Mouse (Mus musculus): Measurements from ENCODE around the gene 5730522E02Rik. TPM values are rescaled to one million over a fixed set of nuclear protein-coding genes. Genes with fewer than 3 reads are reported as not detected.

5730522E02Rik gene
- polyA plus RNA-seq, 1 experiment from 2014 or later = 14.6 TPM

GRCm38 (mm10) chr11:25770991-25771568 lies 439.5 kb downstream of the 5730522E02Rik start:
- Histone ChIP-seq H3K27me3 (replicated peaks; ENCODE audit: control insufficient read depth, insufficient read depth, low read length) (no peaks in the 10 kb centered on the region), H3K27ac (ENCODE audit: low read depth, low read length) (no peak overlapping the region), H3K4me3 (ENCODE audit: low read depth, low read length) (no peak overlapping the region), H3K9ac (ENCODE audit: low read length) (no peak overlapping the region), H3K36me3 (ENCODE audit: control insufficient read depth, insufficient read depth, low read length) (no peaks in the 10 kb centered on the region), H3K9me3 (replicated peaks; ENCODE audit: control insufficient read depth, low read length) (no peaks in the 10 kb centered on the region), H3K4me2 (ENCODE audit: low read length) (no peak overlapping the region), H3K4me1 (ENCODE audit: control insufficient read depth, insufficient read depth, low read length) (peaks cover 5% of the 10 kb centered on the region)
- no peak for ATAC-seq
- DNase-seq (ENCODE audit: low spot score) = peak; percentile 22
- 80% methylated on average over 3 of the region's 3 CpGs for WGBS

GRCm38 (mm10) chr11:25767584-25768333 lies 442.8 kb downstream of the 5730522E02Rik start:
- Histone ChIP-seq H3K4me3 (ENCODE audit: low read depth, low read length) (no peak overlapping the region), H3K36me3 (ENCODE audit: control insufficient read depth, insufficient read depth, low read length) (no peaks in the 10 kb centered on the region), H3K9me3 (replicated peaks; ENCODE audit: control insufficient read depth, low read length) (no peaks in the 10 kb centered on the region), H3K27ac (ENCODE audit: low read depth, low read length) (no peak overlapping the region), H3K4me2 (ENCODE audit: low read length) (no peak overlapping the region), H3K9ac (ENCODE audit: low read length) (no peak overlapping the region), H3K4me1 (ENCODE audit: control insufficient read depth, insufficient read depth, low read length) (peaks cover 5% of the 10 kb centered on the region), H3K27me3 (replicated peaks; ENCODE audit: control insufficient read depth, insufficient read depth, low read length) (no peaks in the 10 kb centered on the region)
- 15% methylated on average over 5 of the region's 5 CpGs for WGBS
- DNase-seq (ENCODE audit: low spot score) (peak; percentile 50), ATAC-seq (peak; percentile 58)

DNA sequence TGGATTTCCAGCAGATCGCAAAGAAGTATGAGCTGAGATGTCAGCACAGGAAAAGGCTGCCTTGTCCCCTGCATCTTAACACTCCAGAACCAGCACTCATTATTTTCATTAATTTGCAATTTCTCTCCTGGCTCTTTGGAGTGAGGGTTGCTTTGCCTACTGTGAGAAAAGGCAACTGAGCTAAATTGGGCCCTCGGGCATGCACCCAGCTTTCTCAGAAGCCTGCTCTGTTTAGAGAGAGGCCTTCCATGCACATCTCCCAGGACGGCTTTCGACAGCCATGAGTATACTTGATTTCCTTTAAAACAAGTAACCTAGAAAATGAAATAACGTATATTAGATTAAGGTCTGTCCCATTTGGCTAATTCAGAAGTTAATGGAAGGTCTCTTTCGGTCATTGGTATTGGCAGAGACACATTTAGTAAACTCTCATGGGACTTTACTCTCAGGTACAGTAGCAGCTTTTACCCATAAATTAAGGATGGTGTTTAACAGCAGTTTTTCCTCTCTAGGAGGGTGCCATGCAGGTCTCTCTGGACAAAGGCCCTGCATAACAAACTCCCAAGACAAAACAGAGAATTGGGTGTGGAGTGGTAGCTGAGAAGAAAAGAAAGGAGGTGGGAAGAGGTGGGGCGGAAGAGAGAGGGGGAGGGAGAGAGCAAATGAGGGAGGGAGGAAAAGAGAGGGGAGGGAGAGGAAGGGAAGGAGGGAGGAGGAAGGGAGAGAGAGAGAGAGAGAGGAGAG lies 457.2 kb downstream of the 5730522E02Rik start:
- no peak overlapping the region for H3K4me2 ChIP-seq (ENCODE audit: low read length)
- peak overlapping the region; percentile 52; the same call in 1 of the 2 replicates for H3K27ac ChIP-seq (ENCODE audit: low read depth, low read length)
- 55% methylated on average over 7 of the region's 7 CpGs for WGBS
- DNase-seq (ENCODE audit: low spot score) (peak; percentile 64), ATAC-seq (peak; percentile 60; the same call in 1 of the 2 replicates)
- H3K27me3 ChIP-seq (replicated peaks; ENCODE audit: control insufficient read depth, insufficient read depth, low read length) = no peaks in the 10 kb centered on the region
- peaks cover 7% of the 10 kb centered on the region; the same call in 1 of the 2 replicates for H3K4me1 ChIP-seq (ENCODE audit: control insufficient read depth, insufficient read depth, low read length)
- no peak overlapping the region for H3K4me3 ChIP-seq (ENCODE audit: low read depth, low read length)
- H3K9me3 ChIP-seq (replicated peaks; ENCODE audit: control insufficient read depth, low read length) = no peaks in the 10 kb centered on the region
- H3K36me3 ChIP-seq (ENCODE audit: control insufficient read depth, insufficient read depth, low read length) = no peaks in the 10 kb centered on the region
- no peak overlapping the region for H3K9ac ChIP-seq (ENCODE audit: low read length)

DNA sequence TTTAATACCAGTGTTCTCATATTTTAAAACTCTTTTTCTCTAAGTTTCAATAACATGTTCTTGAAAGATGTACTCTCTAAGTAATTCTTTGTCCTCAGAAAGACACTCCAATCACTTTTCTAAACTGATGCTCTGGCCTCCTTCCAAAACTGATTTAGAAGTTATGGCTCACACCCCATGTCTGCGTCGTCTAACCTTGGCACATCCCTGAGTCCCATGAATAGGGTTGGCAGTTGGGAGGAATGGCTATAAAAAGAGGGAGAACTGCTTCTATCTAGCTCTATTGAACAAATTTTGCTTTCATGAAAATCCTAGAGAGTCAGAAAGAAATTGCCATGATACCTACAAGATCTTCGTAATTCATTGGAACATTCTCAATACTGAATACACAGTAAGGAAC lies 458.1 kb downstream of the 5730522E02Rik start:
- H3K4me2 ChIP-seq (ENCODE audit: low read length) = no peak overlapping the region
- H3K27ac ChIP-seq (ENCODE audit: low read depth, low read length) = no peak overlapping the region
- ATAC-seq = peak; percentile 70; the same call in 1 of the 2 replicates
- no peak overlapping the region for H3K4me3 ChIP-seq (ENCODE audit: low read depth, low read length)
- 49% methylated on average over 3 of the region's 3 CpGs for WGBS
- no peak overlapping the region for H3K9ac ChIP-seq (ENCODE audit: low read length)
- no peaks in the 10 kb centered on the region for H3K9me3 ChIP-seq (replicated peaks; ENCODE audit: control insufficient read depth, low read length)
- H3K36me3 ChIP-seq (ENCODE audit: control insufficient read depth, insufficient read depth, low read length) = no peaks in the 10 kb centered on the region
- DNase-seq (ENCODE audit: low spot score) = peak; percentile 61
- H3K27me3 ChIP-seq (replicated peaks; ENCODE audit: control insufficient read depth, insufficient read depth, low read length) = no peaks in the 10 kb centered on the region
- H3K4me1 ChIP-seq (ENCODE audit: control insufficient read depth, insufficient read depth, low read length) = peaks cover 7% of the 10 kb centered on the region; the same call in 1 of the 2 replicates

DNA sequence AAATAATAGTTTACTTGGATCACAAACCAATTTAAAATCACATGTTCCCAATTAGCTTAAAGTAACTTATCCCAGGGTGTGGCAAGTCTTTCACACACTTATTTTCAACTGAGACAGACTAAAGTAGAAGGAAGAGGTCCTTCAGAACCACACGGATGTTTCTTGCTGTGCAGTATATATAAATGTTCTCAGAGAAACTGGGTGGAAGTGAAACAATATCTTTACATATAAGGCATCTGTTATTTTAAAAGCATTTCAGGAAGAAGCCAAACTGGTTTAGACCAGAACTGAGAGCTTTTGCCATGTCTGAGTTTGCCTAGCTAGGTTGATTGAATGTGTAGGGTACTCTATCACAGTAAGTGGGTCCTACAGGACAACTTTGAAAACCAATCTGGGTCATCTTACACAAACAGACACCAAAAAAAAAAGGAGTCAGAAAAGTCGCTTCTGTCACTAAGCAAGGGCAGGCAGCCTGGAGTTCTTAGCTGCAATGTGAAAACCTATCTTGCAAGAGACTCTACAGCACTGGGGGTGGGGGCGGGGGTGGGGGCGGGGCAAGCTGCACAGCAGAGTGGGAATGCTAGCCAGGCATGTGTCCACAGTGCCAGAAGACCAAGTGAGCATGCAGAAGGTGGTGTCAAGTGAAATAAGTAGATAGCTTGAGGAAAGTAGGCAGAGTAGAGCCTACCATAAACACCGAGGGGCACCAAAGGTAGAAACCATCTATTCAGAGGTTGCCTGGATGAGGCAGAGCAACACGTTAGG lies 463.3 kb downstream of the 5730522E02Rik start:
- ATAC-seq = no peak
- WGBS = 71% methylated on average over 6 of the region's 6 CpGs
- H3K9me3 ChIP-seq (replicated peaks; ENCODE audit: control insufficient read depth, low read length) = no peaks in the 10 kb centered on the region
- H3K36me3 ChIP-seq (ENCODE audit: control insufficient read depth, insufficient read depth, low read length) = no peaks in the 10 kb centered on the region
- H3K27ac ChIP-seq (ENCODE audit: low read depth, low read length) = no peak overlapping the region
- no peaks in the 10 kb centered on the region for H3K4me1 ChIP-seq (ENCODE audit: control insufficient read depth, insufficient read depth, low read length)
- no peak overlapping the region for H3K4me3 ChIP-seq (ENCODE audit: low read depth, low read length)
- no peaks in the 10 kb centered on the region for H3K27me3 ChIP-seq (replicated peaks; ENCODE audit: control insufficient read depth, insufficient read depth, low read length)
- no peak for DNase-seq (ENCODE audit: low spot score)
- no peak overlapping the region for H3K4me2 ChIP-seq (ENCODE audit: low read length)
- no peak overlapping the region for H3K9ac ChIP-seq (ENCODE audit: low read length)

GRCm38 (mm10) chr11:25743664-25744063 lies 466.9 kb downstream of the 5730522E02Rik start:
- 76% methylated on average over 3 of the region's 3 CpGs for WGBS

DNA sequence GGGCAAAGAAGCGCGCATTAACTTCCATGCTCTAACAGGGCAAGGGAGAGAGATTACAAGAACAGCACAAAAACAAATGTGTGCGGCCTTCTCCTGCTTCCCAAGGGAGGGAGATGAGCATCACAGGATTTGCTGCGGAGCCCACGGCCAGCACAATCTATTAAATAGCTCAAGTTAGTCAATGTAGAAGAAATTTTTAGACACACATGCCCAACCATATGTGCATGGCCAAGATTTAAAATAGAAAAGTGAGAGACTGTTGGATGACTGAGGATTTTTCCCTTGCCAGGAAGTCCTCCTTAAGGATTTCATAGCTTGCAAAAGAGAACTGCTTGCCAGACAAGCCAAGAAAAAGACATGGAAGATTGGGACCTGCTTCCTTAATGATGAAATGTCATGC lies 473.3 kb downstream of the 5730522E02Rik start:
- Histone ChIP-seq H3K4me3 (ENCODE audit: low read depth, low read length) (no peak overlapping the region), H3K4me2 (ENCODE audit: low read length) (no peak overlapping the region), H3K36me3 (ENCODE audit: control insufficient read depth, insufficient read depth, low read length) (no peaks in the 10 kb centered on the region), H3K9me3 (replicated peaks; ENCODE audit: control insufficient read depth, low read length) (no peaks in the 10 kb centered on the region), H3K4me1 (ENCODE audit: control insufficient read depth, insufficient read depth, low read length) (no peaks in the 10 kb centered on the region), H3K27ac (ENCODE audit: low read depth, low read length) (no peak overlapping the region), H3K9ac (ENCODE audit: low read length) (no peak overlapping the region), H3K27me3 (replicated peaks; ENCODE audit: control insufficient read depth, insufficient read depth, low read length) (no peaks in the 10 kb centered on the region)
- WGBS = 79% methylated on average over 5 of the region's 5 CpGs
- DNase-seq (ENCODE audit: low spot score) (peak; percentile 70), ATAC-seq (no peak; the same call in 1 of the 2 replicates)

More at GRCm38 (mm10) chr11:25743664-25744063, 466.9 kb downstream of the 5730522E02Rik start:
- Histone ChIP-seq H3K4me2 (ENCODE audit: low read length) (no peak overlapping the region), H3K4me3 (ENCODE audit: low read depth, low read length) (no peak overlapping the region), H3K27me3 (replicated peaks; ENCODE audit: control insufficient read depth, insufficient read depth, low read length) (no peaks in the 10 kb centered on the region), H3K36me3 (ENCODE audit: control insufficient read depth, insufficient read depth, low read length) (no peaks in the 10 kb centered on the region), H3K9ac (ENCODE audit: low read length) (no peak overlapping the region), H3K9me3 (replicated peaks; ENCODE audit: control insufficient read depth, low read length) (no peaks in the 10 kb centered on the region), H3K4me1 (ENCODE audit: control insufficient read depth, insufficient read depth, low read length) (no peaks in the 10 kb centered on the region), H3K27ac (ENCODE audit: low read depth, low read length) (no peak overlapping the region)
- DNase-seq (ENCODE audit: low spot score) (no peak), ATAC-seq (no peak)

DNA sequence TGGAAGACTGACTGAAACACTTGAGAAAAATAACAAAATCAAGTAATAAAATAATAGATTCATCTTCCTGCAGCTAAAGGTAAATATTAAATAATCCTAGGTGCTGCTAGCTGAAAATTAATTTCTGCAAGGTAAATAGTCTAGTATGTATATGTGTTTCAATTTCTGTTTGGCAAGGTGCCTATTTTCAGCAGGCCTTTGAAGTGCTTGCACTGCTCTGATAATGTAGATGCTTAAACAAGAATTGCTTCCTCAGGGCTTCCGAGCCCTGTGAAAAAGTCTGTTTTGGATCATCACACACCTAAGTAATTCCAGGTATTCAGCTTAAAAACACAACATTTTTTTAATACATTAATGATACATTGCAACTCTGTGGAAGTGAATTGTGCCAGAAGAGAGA lies 481.1 kb downstream of the 5730522E02Rik start:
- Histone ChIP-seq H3K4me1 (ENCODE audit: control insufficient read depth, insufficient read depth, low read length) (no peaks in the 10 kb centered on the region), H3K27ac (ENCODE audit: low read depth, low read length) (no peak overlapping the region), H3K4me3 (ENCODE audit: low read depth, low read length) (no peak overlapping the region), H3K27me3 (replicated peaks; ENCODE audit: control insufficient read depth, insufficient read depth, low read length) (no peaks in the 10 kb centered on the region), H3K9ac (ENCODE audit: low read length) (no peak overlapping the region), H3K4me2 (ENCODE audit: low read length) (no peak overlapping the region), H3K36me3 (ENCODE audit: control insufficient read depth, insufficient read depth, low read length) (no peaks in the 10 kb centered on the region), H3K9me3 (replicated peaks; ENCODE audit: control insufficient read depth, low read length) (no peaks in the 10 kb centered on the region)
- no peak for ATAC-seq
- no peak for DNase-seq (ENCODE audit: low spot score)
- WGBS = 73% methylated on average over 1 of the region's 1 CpGs

Data from forebrain, embryonic 14.5 days (tissue).